Comparison of ENCODE assay signal across 14 mouse cellular contexts in the genomic region with DNA sequence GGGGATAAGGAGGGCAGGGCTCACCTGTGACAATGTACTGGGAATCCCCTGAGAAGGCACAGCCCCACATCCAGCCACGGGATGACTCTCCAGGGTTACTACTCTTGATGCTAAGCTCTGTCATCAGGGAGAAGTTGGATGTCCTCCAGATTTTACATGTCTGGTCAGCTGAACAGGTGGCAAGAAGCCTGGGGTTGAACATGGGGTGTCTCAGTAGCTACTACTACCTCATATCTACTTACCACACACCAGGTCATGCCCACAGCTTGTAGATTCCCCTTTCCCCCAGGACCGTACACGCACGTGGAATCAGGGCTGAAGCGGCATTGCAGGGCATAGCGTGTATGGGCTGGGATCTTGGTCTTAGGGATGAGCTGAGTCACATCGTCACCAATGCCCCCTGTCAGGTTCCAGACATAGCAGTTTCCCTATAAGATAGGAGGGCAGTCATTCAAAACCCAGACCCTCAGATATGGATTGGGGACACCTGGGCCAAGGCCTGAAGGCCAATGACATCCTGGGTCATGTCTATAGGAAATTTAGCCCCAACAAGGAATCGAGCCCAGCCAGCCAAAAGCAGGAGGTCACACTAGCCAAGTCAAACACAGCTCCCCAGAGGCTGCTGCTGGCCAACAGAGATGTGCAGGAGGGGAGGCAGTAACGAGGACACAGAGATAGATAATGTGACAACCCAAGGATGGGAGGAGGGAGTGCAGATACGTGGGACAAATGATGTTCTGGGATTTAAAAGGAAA. TPM values are rescaled to one million over a fixed set of nuclear protein-coding genes. Genes with fewer than 3 reads are reported as not detected.
"Had no signal": no experiment of that assay in that cellular context is flagged by ENCODE, and none has a peak within 500 bp of the region (broad histone marks: within the 10 kb centered on the region; RNA-seq: fewer than 3 reads in every experiment).

No protein-coding gene starts in this region.

- H3K9me3 ChIP-seq: limb, embryonic 10.5 days; lung, embryonic 15.5 days; midbrain, embryonic 15.5 days; neural tube, embryonic 12.5 days had no signal

- ATAC-seq: midbrain, embryonic 15.5 days had no signal

- H3K4me3 ChIP-seq: left cerebral cortex, adult 2 months; limb, embryonic 10.5 days; lung, embryonic 15.5 days; midbrain, embryonic 15.5 days; neural tube, embryonic 12.5 days had no signal

- DNase-seq: kidney, postnatal 10 days; kidney, postnatal 4 days; lung, postnatal 14 days; thymus, postnatal 4 days had no signal

- H3K27me3 ChIP-seq: lung, embryonic 15.5 days; midbrain, embryonic 15.5 days; neural tube, embryonic 12.5 days had no signal

- H3K9ac ChIP-seq: lung, embryonic 15.5 days; midbrain, embryonic 15.5 days; neural tube, embryonic 12.5 days had no signal

- H3K27ac ChIP-seq: limb, embryonic 10.5 days; lung, embryonic 15.5 days; macrophage; midbrain, embryonic 15.5 days; neural tube, embryonic 12.5 days; stomach, postnatal 0 days had no signal

- H3K4me2 ChIP-seq: lung, embryonic 15.5 days; midbrain, embryonic 15.5 days; neural tube, embryonic 12.5 days had no signal

RNA-seq across cellular contexts. Expression of a gene that starts 2.5 kb away (rescaled TPM):
- total RNA-seq: neutrophil, adult 5-6 weeks had no signal
- polyA plus RNA-seq: limb, embryonic 10.5 days; liver, embryonic 16.5 days; lung, embryonic 15.5 days; macrophage; stomach, postnatal 0 days had no signal

RNA-seq across cellular contexts. Expression of a gene that starts 12.2 kb away (rescaled TPM):
- total RNA-seq: monocyte, adult 5-6 weeks; neutrophil, adult 5-6 weeks had no signal
- polyA plus RNA-seq: macrophage had no signal
